Mouse (Mus musculus): ENCODE measurements around the gene Ccdc73.

The Ccdc73 gene

DNA sequence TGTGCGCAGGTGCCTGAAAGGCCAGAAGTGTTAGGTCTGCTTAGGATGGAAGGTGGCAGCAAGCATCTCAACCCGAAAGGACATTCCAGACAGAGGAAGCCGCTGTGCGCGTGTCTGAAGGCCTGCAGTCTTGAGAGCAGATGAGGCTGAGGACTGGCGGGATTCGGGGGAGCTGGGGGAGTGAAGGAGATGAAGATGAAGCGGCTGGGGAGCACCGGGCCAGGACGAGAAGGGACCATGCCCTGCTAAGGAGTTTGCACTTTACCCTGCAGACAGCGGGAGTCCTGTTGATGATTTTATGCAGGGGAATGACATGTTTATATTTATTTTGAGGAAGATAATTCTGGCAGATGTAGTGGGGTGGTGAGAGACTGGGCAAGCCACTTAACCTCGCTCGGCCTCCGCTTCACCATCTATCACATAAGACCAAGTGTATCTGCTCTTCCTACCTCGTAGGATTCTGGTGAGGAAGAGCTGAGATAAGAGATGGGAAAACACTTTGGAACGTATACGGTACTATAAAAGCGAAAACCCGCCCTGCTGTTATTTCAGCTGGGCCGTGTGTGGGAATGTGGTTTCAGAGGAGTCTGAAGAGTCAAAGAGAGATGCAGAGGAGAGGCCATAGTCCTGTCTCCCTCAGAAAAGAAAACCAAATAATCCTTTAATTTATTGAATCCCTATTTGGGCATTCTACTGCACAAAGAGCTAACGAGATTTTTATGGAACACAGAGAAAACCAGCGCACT, 159.5 kb downstream of the Ccdc73 start:
- DNase-seq (ENCODE audit: low read depth, low spot score): no peak

DNA sequence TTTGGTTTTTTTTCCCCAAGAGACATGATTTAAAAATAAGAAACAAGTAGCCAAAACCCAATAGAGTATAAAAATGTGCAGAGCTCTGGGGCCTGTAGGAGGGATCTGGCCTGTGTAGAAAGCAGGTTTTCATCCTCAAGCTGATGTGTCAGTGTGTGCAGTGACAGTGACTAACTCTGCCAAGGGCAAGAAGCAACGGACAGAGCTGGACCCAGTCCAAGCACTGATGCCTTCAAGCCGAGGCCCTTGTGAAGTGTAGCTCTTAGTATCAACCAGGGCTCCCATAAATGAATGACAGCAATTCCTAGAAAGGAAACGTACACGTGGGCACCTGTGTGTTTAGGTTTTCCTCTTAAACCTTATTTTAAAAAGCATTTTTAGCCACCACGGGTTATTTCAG, 161.2 kb downstream of the Ccdc73 start:
- DNase-seq (ENCODE audit: low read depth, low spot score): no peak

DNA sequence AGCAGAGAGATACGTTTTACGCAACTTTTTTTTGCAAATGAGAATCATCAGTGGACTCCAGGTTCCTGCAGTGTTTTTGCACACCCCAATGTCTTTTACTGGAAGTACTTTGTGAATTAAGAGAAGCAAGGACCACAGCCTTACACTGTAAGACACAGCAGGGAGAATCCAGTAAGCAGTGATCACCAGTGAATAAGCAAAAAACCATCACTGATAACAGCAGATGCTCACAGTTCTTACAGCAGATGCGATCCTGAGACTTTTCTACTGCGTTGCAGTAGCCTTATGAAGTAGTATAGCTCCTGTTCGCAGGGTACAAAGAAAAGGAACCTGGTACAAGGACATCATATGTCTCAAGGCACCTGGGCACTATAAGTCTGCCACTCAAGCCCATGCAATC, 162.9 kb downstream of the Ccdc73 start:
- no peak for DNase-seq (ENCODE audit: low read depth, low spot score)

DNA sequence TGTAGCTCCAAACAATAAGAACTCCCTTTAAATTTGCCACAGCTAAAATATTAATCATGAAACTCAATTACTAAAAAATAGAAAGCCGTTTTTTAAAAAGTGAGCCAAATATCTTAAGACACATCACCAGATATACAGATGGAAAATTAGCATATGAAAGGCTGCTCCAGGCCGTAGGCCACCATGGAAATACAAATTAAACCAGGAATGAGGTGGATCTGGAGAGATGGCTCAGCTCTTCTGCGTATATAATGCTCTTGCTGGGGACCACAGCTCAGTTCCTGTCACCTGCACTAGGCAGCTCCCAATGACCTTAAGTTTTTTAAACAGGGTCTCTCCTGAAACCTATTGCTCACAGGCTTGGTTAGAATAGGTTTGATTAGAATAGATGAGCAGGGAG, 166.5 kb downstream of the Ccdc73 start:
- no peak for DNase-seq (ENCODE audit: low read depth, low spot score)

DNA sequence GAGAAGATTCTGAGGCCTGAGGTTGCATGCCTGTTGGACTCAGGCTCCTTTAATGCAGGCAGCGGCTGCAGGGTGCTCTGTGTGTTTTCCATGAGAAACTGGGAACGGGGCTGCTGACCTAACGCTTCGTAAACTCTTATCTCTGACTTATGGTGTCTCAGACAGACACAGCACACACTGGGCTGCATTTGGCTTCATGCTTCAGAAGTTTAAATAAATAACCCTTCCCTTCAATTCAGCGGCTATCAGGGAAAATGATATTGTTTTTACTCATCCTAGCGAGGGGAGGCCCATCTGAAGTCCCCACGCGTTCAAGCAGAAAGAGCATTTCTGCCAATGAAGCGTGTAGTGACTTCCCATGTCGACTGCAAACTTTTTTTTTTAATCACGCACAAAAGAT, 168.4 kb downstream of the Ccdc73 start:
- DNase-seq (ENCODE audit: low read depth, low spot score): no peak

DNA sequence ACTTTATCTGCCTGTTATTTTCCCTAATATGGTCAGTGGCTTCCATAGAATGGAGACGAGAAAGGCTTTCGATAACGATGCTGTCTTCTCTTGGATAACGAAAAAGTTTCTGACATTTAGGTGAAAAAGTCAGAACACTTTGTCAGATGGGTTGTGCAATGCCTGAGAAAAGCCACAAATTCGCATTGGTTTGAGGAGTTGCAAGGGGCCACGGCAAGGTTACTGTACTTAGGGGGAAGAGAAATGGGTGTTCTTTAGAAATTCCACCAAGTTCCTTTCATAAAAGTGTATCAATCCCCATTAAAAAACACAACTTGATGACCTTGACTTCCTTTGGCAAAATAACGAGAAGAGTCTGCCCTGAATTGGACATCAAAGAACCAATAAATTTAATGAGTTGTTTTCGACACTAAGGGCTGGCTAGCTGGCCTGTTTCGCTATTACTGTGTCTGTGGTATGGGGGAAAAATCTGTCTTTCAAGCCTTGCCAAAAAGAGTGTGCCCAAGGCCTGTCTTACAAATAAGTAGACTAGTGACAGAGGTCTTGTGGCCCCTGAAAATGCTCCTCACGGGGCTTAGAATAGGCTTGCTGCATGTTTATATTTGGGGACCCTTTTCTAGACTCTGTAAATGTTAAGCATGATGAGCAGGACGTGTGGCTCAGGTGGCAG, 168.9 kb downstream of the Ccdc73 start:
- no peak for DNase-seq (ENCODE audit: low read depth, low spot score)

DNA sequence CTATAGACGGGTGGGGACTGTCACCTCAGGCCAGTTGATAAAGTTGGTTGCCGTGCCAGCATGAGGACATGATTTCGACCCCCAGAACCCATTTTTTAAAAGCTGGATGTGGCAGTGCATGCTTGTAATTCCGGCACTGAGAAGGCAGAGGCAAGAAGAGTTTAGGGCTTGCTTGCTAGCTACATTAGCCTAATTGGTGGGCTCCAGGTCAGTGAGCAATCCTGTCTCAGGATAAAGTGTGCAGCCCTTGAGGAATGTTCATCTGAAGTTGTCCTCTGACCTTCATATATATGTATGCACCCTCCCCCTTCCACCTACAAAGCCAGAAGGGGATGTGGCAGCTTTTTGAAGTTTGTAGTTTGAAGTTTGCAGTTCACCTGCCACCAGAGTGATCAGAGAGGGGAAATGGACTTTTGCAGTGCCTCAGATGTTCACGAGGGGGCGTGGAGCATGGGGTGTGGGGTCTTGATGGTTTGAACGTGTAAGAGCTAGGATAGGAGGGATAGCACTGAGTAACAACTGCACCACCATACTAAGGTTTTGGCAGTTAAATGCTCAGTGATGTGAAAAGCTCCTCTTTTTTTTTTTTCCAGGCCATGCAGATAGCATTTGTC, 170.5 kb downstream of the Ccdc73 start:
- DNase-seq (ENCODE audit: low read depth, low spot score): no peak

DNA sequence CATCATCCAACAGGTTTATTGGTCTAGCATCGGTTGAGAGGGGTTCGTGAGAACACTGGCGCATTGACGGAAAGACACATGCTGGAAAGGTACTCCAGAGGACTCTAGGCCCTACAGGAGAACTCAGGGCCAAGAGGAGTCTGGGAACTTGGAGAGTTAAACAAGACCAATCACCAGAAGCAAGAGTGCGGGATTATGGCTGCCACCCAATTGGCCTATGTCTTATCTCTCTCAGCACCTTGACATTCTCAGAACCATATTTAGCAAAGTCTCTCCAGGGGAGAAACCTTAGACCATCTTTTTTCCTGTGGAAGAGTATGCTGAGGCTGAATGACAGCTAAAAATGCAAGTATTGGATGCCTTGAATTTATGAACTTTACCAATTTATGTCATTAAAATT, 171.3 kb downstream of the Ccdc73 start:
- DNase-seq (ENCODE audit: low read depth, low spot score): no peak

DNA sequence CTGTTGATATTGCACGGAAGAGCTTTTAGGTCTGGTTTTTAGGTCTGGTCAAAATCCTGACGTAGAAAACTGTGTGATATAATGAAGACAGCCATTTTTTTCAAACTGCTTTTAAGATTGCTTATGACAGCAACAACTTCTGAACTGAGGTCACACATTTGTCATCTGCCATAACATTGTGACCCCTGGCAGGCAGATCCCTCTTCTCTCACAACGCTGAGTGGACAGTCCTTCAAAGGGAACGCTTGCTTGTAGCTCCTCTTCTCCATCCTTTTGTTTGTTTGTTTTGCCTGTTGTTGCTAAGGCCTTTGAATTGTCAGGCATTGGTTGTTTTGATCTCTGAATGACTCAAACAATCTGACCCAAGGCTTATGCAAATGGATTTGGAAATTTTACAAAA, 173.3 kb downstream of the Ccdc73 start:
- no peak for DNase-seq (ENCODE audit: low read depth, low spot score)

DNA sequence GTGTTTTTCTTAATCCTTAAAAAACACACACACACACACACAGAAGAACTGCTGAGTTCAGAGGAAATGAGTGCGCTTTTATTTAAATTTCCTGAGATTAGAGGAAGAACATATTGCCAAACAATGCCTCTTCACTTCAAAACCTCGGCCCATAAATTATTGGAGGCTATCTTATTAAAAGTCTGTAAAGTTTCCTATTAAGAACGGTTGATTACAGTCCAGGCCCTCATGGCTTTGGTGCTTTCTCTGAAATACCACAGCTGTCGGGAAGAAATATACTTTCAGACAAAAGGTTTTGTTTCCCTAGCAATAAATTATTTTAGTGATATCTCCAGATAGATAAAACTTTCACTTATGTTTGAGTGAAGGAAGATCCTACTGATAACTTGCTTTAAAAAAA, 175.5 kb downstream of the Ccdc73 start:
- DNase-seq (ENCODE audit: low read depth, low spot score): no peak

DNA sequence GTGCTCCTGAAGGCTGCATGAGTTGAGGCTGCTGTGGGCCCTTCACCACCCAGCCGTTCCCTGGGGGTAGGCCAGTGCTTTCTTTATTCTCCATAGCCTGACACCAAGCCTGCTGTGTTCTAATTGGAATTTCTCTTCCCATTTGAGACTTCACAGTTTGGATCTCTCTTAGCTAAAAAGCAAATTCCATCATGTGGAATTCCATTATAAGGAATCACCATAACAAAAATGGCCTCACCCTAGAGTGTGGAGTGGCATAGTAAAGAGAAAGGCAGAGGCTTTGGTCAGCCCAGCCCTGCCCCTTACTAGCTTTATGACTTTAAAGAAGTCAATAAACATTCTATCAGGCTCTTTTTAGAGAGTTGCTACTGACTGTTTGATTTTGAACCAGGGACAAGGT, 180.7 kb downstream of the Ccdc73 start:
- no peak for DNase-seq (ENCODE audit: low read depth, low spot score)

DNA sequence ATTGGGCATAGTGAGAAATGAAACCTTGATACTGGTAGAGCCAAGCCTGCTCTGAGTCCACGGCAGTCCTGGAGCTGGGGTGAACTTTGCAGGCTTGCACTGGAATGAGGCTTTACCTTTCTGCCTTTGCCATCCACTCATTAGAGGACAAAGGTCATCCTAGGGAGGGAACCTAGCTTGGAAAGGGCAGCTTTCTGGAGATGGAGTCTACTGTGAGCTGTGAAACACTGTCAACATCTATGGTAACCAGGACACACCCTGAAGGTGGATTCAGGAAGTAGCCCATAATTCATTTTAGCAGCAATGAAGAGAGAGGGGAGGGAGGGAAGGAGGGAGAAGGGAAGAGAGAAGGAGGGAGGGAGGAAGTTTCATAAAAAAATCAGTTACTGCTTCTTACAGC, 187.9 kb downstream of the Ccdc73 start:
- no peak for DNase-seq (ENCODE audit: low read depth, low spot score)

DNA sequence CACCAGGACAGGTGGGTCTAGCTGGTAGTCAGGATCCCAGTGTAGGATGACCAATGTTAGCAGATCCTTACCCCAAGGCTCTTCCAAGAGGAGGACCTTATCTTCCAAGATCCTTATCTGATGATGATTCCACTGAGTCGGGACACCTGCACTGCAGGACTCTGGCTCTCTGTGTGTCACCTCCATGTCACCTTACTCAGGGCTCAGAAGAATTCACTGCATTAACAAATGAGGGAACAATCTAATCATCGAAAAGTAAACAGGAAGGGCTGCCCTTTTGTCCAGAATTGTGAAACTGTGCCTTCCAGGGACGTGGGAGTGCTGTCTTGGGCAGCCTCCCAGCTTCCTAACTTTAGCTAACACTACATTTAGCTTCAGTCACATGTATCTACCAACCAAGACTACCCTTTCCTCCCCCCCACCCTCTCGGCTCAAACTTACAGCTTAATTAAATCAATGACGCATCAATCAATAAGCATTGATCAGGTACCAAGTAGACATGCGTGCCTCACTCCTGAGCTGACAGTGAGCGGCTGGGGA, 191.0 kb downstream of the Ccdc73 start:
- no peak for DNase-seq (ENCODE audit: low read depth, low spot score)

DNA sequence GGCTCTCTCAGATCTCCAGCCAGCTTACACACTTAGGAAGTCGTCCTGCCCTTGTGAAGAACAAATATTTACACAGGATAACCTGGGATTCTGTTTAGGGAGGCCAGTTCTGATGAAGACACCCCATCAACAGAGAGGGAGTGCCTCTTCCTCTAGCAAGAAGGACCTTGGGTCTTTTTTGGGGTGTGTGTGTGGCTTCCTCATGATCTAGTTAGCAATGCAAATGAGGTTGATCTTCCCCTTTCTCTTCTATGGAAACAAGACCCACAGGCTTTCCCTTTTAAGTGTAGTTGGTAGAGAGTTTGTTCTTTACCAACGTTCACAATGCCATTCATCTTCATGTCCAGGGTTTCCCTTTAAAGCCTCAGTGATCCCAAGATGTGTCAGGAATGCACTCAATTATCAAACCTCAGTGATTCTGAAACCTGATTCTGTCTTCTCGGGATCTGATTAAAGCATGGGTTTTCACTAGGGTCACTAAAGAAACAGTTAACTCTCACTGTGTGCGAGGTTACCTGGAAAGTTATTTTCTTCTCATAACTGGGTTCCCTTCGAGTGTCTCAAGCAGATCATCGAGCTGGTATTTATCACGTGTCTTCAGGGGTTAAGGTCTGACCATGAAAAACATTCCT, 195.3 kb downstream of the Ccdc73 start:
- DNase-seq (ENCODE audit: low read depth, low spot score): no peak
